Mouse (Mus musculus): ENCODE results near the gene Fsd2. TPM values are rescaled to one million over a fixed set of nuclear protein-coding genes. Genes with fewer than 3 reads are reported as not detected.

Fsd2 gene
- polyA plus RNA-seq, 1 experiment from 2014 or later = 0.08 TPM

- H3K4me1 ChIP-seq (replicated peaks; ENCODE audit: control insufficient read depth, insufficient read depth, low read length) = no peaks in the 10 kb centered on the region
Measured at GRCm38 (mm10) chr7:81564766-81565165, 2.0 kb downstream of the Fsd2 start.

GRCm38 (mm10) chr7:81563506-81564015 is 3.2 kb downstream of the Fsd2 start:
- Histone ChIP-seq H3K9ac (ENCODE audit: low read depth, low read length) (no peak overlapping the region), H3K27me3 (replicated peaks; ENCODE audit: control insufficient read depth, insufficient read depth, low read length) (no peaks in the 10 kb centered on the region), H3K9me3 (ENCODE audit: control insufficient read depth) (no peaks in the 10 kb centered on the region), H3K4me2 (replicated peaks; ENCODE audit: low read depth) (no peak overlapping the region), H3K27ac (ENCODE audit: low read depth, low read length) (no peak overlapping the region), H3K4me3 (ENCODE audit: low read depth, low read length) (no peak overlapping the region), H3K4me1 (replicated peaks; ENCODE audit: control insufficient read depth, insufficient read depth, low read length) (no peaks in the 10 kb centered on the region), H3K36me3 (ENCODE audit: control insufficient read depth, insufficient read depth) (no peaks in the 10 kb centered on the region)
- no peak for TF ChIP-seq CTCF (IDR thresholded peaks at IDR 0.05; ENCODE audit: low read depth)
- ATAC-seq = no peak
- WGBS = 76% methylated on average over 4 of the region's 4 CpGs

More at GRCm38 (mm10) chr7:81564766-81565165, 2.0 kb downstream of the Fsd2 start:
- ATAC-seq = no peak
- Histone ChIP-seq H3K9ac (ENCODE audit: low read depth, low read length) (no peak overlapping the region), H3K36me3 (ENCODE audit: control insufficient read depth, insufficient read depth) (no peaks in the 10 kb centered on the region), H3K27me3 (replicated peaks; ENCODE audit: control insufficient read depth, insufficient read depth, low read length) (no peaks in the 10 kb centered on the region), H3K4me3 (ENCODE audit: low read depth, low read length) (no peak overlapping the region), H3K27ac (ENCODE audit: low read depth, low read length) (no peak overlapping the region), H3K4me2 (replicated peaks; ENCODE audit: low read depth) (no peak overlapping the region), H3K9me3 (ENCODE audit: control insufficient read depth) (no peaks in the 10 kb centered on the region)
- 81% methylated on average over 7 of the region's 7 CpGs for WGBS
- no peak for TF ChIP-seq CTCF (IDR thresholded peaks at IDR 0.05; ENCODE audit: low read depth)

GRCm38 (mm10) chr7:81561211-81561610 is 5.5 kb downstream of the Fsd2 start:
- H3K9ac ChIP-seq (ENCODE audit: low read depth, low read length) = no peak overlapping the region
- H3K27me3 ChIP-seq (replicated peaks; ENCODE audit: control insufficient read depth, insufficient read depth, low read length) = no peaks in the 10 kb centered on the region
- no peaks in the 10 kb centered on the region for H3K9me3 ChIP-seq (ENCODE audit: control insufficient read depth)
- no peak overlapping the region for H3K27ac ChIP-seq (ENCODE audit: low read depth, low read length)
- H3K4me3 ChIP-seq (ENCODE audit: low read depth, low read length) = no peak overlapping the region
- 67% methylated on average over 5 of the region's 5 CpGs for WGBS
- no peak for TF ChIP-seq CTCF (IDR thresholded peaks at IDR 0.05; ENCODE audit: low read depth)
- no peaks in the 10 kb centered on the region for H3K4me1 ChIP-seq (replicated peaks; ENCODE audit: control insufficient read depth, insufficient read depth, low read length)
- ATAC-seq = no peak
- no peak overlapping the region for H3K4me2 ChIP-seq (replicated peaks; ENCODE audit: low read depth)
- H3K36me3 ChIP-seq (ENCODE audit: control insufficient read depth, insufficient read depth) = no peaks in the 10 kb centered on the region

- TF ChIP-seq CTCF (IDR thresholded peaks at IDR 0.05; ENCODE audit: low read depth) = no peak
- no peaks in the 10 kb centered on the region for H3K36me3 ChIP-seq (ENCODE audit: control insufficient read depth, insufficient read depth)
- no peak for ATAC-seq
- H3K9ac ChIP-seq (ENCODE audit: low read depth, low read length) = no peak overlapping the region
- H3K27me3 ChIP-seq (replicated peaks; ENCODE audit: control insufficient read depth, insufficient read depth, low read length) = no peaks in the 10 kb centered on the region
- H3K4me2 ChIP-seq (replicated peaks; ENCODE audit: low read depth) = no peak overlapping the region
- no peak overlapping the region for H3K27ac ChIP-seq (ENCODE audit: low read depth, low read length)
- H3K4me3 ChIP-seq (ENCODE audit: low read depth, low read length) = no peak overlapping the region
- no peaks in the 10 kb centered on the region for H3K4me1 ChIP-seq (replicated peaks; ENCODE audit: control insufficient read depth, insufficient read depth, low read length)
- 52% methylated on average over 8 of the region's 8 CpGs for WGBS
- no peaks in the 10 kb centered on the region for H3K9me3 ChIP-seq (ENCODE audit: control insufficient read depth)
Measured at GRCm38 (mm10) chr7:81560101-81561049, 6.4 kb downstream of the Fsd2 start.

- 84% methylated on average over 14 of the region's 14 CpGs for whole genome bisulfite sequencing
- no peak for TF ChIP-seq CTCF (IDR thresholded peaks at IDR 0.05; ENCODE audit: low read depth)
- no peak for ATAC-seq
- Histone ChIP-seq H3K4me1 (replicated peaks; ENCODE audit: control insufficient read depth, insufficient read depth, low read length) (no peaks in the 10 kb centered on the region), H3K9ac (ENCODE audit: low read depth, low read length) (no peak overlapping the region), H3K4me3 (ENCODE audit: low read depth, low read length) (no peak overlapping the region), H3K9me3 (ENCODE audit: control insufficient read depth) (no peaks in the 10 kb centered on the region), H3K36me3 (ENCODE audit: control insufficient read depth, insufficient read depth) (no peaks in the 10 kb centered on the region), H3K27me3 (replicated peaks; ENCODE audit: control insufficient read depth, insufficient read depth, low read length) (no peaks in the 10 kb centered on the region), H3K27ac (ENCODE audit: low read depth, low read length) (no peak overlapping the region), H3K4me2 (replicated peaks; ENCODE audit: low read depth) (no peak overlapping the region)
Measured at GRCm38 (mm10) chr7:81559231-81559980, 7.3 kb downstream of the Fsd2 start.

- no peak overlapping the region for H3K4me2 ChIP-seq (replicated peaks; ENCODE audit: low read depth)
- no peak for ATAC-seq
- no peaks in the 10 kb centered on the region for H3K9me3 ChIP-seq (ENCODE audit: control insufficient read depth)
- WGBS = 47% methylated on average over 4 of the region's 4 CpGs
- no peak overlapping the region for H3K9ac ChIP-seq (ENCODE audit: low read depth, low read length)
- H3K27ac ChIP-seq (ENCODE audit: low read depth, low read length) = no peak overlapping the region
- TF ChIP-seq CTCF (IDR thresholded peaks at IDR 0.05; ENCODE audit: low read depth) = no peak
- no peaks in the 10 kb centered on the region for H3K4me1 ChIP-seq (replicated peaks; ENCODE audit: control insufficient read depth, insufficient read depth, low read length)
- no peak overlapping the region for H3K4me3 ChIP-seq (ENCODE audit: low read depth, low read length)
- no peaks in the 10 kb centered on the region for H3K27me3 ChIP-seq (replicated peaks; ENCODE audit: control insufficient read depth, insufficient read depth, low read length)
- no peaks in the 10 kb centered on the region for H3K36me3 ChIP-seq (ENCODE audit: control insufficient read depth, insufficient read depth)
Measured at GRCm38 (mm10) chr7:81557985-81558360, 8.8 kb downstream of the Fsd2 start.
